Mouse (Mus musculus): ENCODE measurements at regions not wholly inside any gene's neighbourhood (a gene's known extent, or its start where the extent isn't known, plus 50 kb on each side); places are given as distances from the start of the nearest gene placed in this dataset.

GRCm38 (mm10) chrX:57711914-57712313 lies 208.4 kb upstream of the Gpr101 start:
- no peak for DNase-seq (ENCODE audit: low spot score in 2 of 2)

DNA sequence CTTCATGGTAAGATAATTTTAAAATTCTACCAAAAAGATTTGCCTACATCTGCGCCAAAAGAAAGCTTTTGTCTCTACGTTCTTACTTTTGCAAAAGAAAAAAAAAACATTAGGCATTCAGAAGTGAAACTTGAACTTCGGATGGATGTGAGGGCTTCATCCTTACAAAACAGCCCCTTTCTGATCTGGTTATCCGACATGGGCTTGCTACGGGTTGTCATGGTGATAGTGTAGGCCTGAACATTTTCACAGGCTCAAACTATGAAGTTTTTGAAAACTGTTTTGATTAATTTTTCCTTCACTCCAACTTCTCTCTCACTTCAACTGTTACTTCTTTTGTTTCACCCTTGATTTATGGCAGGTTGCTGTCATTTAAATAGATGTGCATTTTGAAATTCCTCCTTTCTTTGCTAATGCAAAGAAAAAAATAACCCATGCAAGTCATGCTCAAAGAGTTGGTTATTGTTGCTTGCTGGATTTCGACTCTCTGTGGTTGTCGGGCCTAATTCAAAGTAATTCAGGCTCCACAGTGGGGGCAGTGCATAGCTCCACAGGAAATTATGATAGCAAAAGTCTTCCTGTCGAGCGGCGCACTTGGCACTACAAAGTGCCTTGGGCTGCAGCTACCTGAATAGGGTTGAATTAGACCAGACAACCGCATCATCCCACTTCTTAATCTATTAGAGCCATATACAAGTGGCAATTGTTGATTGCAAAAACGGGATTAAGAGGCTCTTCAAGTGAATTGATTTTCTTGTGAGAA lies 205.7 kb upstream of the Gpr101 start:
- DNase-seq (ENCODE audit: low spot score in 2 of 2), result no peak

DNA sequence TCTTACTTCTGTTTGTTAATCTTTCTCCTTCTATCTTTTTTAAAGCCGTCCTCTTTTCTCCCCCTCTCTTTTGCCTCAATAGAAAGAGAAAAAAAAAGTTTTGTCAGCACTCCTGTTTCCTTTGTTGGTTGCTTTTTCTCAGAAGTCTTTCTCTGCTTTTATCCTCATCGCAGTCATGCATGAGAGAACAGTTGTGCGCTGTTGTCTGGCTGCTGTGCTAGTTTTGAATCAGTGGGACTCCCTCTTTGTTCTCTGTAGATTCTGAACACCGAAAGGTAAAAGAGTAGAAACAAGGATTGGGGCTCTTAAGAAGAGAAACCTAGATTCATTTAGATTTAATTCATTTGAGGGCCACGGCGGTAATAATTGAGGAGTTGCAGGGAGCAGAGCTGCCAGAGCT lies 204.9 kb upstream of the Gpr101 start:
- DNase-seq (ENCODE audit: low spot score in 2 of 2), result no peak

DNA sequence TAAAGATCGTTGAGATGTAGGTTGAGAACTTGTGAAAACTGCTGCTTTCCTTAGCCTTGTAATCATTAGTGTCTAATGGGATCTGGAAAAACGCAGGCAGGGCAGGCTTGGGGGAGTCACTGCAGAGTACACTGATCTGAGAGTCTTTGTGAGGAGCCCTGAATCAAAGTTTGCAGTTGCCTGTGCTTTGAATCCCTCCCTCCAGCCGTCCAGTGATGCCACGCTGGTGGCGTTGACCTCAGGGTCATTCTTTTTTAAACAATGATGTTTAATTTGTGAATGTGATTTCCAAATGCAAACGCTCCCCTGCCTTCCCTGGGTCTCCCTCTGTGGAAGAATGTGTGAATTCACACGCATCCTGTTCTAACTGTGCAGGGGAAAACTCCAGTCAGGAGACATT lies 204.4 kb upstream of the Gpr101 start:
- DNase-seq (ENCODE audit: low spot score in 2 of 2), result no peak

DNA sequence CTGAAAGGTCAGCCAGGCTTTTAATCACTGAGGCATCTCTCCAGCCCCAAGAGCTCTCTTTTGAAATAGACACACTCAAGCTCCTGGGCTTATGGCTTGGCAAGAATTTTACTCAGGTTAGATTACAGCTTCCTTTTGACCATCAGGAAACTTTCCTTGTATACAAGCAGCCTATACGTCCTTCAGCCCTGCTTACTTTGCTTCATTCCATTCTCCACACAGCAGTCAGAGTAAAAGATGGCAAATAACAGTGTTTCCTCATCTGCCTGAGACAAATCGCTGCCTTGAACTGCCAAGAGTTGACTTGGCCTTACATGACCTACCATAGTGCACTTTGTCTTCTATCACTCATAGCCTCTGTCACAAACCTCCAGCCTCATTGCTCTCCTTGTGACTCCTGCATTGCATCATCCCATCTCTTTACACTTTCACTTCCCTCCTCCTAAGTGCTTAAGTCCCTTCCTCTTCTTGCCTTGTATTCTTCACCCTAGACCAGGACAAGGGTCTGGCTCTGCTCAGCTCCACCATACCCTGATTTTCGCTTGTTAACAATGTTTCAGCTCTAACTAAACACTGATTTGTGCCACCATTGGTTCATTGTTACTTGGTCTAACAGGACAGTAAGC lies 203.2 kb upstream of the Gpr101 start:
- DNase-seq (ENCODE audit: low spot score in 2 of 2), result no peak

DNA sequence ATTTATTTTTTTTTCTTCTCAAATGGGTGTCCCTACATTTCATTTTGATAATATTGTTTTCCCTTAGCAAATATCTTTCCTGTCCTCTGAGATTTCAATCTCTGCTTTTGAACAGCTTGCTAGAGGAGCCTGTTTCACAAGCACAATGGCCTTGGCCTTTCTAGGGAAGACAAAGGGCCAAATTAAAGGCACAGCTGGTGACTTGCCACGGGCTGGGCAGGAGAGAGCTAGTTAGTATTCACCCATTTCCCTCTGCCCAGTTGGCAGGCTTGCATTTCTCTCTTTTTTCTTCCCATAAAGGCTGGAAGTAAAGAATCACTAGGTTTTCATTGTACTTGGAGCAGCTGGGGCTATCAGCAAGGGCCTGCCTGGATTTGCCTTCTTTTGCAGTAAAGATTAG lies 188.9 kb upstream of the Gpr101 start:
- no peak for DNase-seq (ENCODE audit: low spot score in 2 of 2)

GRCm38 (mm10) chrX:57676764-57677163 lies 173.2 kb upstream of the Gpr101 start:
- no peak for DNase-seq (ENCODE audit: low spot score in 2 of 2)

DNA sequence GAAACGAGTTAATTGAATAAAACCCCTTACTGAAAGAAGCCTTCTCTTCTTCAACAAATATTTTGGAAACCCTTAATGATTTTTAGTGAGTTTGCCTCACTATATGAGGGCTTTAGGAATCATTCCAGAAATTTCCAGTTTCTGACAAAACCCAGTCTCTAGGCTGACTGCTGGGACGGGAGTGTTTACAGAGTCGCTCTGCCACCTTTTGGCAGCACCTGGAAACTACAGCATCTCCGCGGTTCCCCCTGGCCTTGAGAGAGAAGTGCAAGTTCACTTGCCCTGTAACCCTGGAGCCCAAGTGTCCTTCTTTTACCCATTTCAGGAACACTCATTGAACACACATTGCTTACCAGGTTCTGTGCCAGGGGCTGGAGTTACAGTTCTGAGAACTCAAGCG lies 171.4 kb upstream of the Gpr101 start:
- DNase-seq (ENCODE audit: low spot score in 2 of 2), result peak in 1 of 2 experiments; percentile 10

- no peak for DNase-seq (ENCODE audit: low spot score in 2 of 2)
Measured at GRCm38 (mm10) chrX:57659571-57659970, 156.0 kb upstream of the Gpr101 start.

GRCm38 (mm10) chrX:57656035-57656434 lies 152.5 kb upstream of the Gpr101 start:
- no peak for DNase-seq (ENCODE audit: low spot score in 2 of 2)

DNA sequence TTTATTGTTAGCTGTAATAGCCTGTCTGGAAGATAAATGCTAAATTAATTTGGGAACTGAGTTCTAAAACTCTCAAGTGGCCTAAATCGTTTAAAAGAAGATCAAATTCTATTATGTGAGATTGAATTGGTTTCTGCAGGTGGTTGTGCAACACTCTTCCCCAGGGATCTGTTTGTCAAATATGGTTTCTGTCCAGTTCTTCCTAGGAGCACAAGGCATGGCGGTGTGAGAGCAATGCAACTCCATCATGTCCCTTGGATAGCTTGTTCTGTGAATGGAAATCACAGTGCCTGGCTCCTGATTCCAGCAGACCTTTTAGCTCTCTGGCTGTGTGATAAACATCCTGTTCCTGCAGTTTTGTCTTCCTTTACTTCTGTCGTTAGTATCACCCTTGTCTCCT lies 151.9 kb upstream of the Gpr101 start:
- DNase-seq (ENCODE audit: low spot score in 2 of 2), result no peak
